Comparison of ENCODE assay signal across 8 mouse cellular contexts in the genomic region with DNA sequence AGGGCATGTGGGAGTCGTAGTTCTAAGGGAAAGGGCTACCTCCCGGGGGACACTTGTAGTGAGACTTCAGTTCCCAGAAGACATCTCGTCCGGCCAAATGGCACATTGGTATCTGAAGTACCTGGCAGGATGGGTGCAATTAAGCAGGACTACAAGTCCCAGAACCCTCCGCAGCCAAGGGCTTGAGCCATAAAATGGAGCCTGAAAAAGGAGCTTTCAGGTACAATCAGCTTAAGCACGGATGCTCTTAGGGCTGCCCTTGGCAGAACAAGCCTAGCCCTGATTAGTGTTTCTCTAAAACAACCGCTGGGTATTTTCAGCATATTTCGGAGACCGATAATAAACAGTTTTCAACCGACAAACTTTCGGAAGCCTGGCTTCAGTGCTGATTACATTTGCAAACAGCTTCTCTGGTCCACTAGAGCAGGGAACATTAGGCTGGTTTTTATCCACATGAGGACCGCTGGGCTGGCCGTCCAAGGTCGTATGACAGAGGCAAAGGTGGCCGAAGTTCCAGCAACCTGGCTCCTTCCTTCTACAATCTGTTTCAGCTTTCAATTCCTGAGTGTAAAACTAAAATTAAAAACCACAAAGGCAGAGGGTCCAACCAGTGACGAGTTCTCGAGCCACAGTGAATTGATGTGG. TPM values are rescaled to one million over a fixed set of nuclear protein-coding genes. Genes with fewer than 3 reads are reported as not detected.
A peak's percentile ranks its signal among the peaks of the same experiment; 100 is the strongest.
DNase-seq lines count a peak whose midpoint lies in the region; ATAC-seq lines count a peak whose summit lies in the region.

No protein-coding gene starts in this region.

- peaks cover 7% of the 10 kb centered on the region; the same call in 1 of the 2 replicates for H3K4me1 ChIP-seq in forebrain, embryonic 12.5 days
- peaks cover 5% of the 10 kb centered on the region; the same call in 1 of the 2 replicates for H3K4me1 ChIP-seq in heart, embryonic 16.5 days (ENCODE audit: control insufficient read depth, insufficient read depth, low read length)
- H3K4me1 ChIP-seq in liver, embryonic 11.5 days (replicated peaks; ENCODE audit: control insufficient read depth, insufficient read depth, low read length), result no peaks in the 10 kb centered on the region
- no peaks in the 10 kb centered on the region for H3K4me1 ChIP-seq in stomach, embryonic 15.5 days

- H3K9ac ChIP-seq in forebrain, embryonic 12.5 days, result peak overlapping the region; percentile 70
- peak overlapping the region; percentile 78 for H3K9ac ChIP-seq in heart, embryonic 16.5 days (ENCODE audit: low read length)
- peak overlapping the region; percentile 38; the same call in 1 of the 2 replicates for H3K9ac ChIP-seq in liver, embryonic 11.5 days (ENCODE audit: low read depth, low read length)
- H3K9ac ChIP-seq in stomach, embryonic 15.5 days, result no peak overlapping the region; the same call in 1 of the 2 replicates

- ATAC-seq in forebrain, embryonic 12.5 days (ENCODE audit: low FRiP score), result peak; percentile 88
- ATAC-seq in heart, embryonic 16.5 days (replicated peaks; ENCODE audit: extremely low read depth, insufficient read depth, low FRiP score), result peak; percentile 87
- peak; percentile 70 for ATAC-seq in liver, embryonic 11.5 days (replicated peaks; ENCODE audit: low FRiP score)
- peak; percentile 87 for ATAC-seq in stomach, embryonic 15.5 days (ENCODE audit: insufficient read depth, low FRiP score, low read depth)

- peak overlapping the region; percentile 53; the same call in 1 of the 2 replicates for H3K27ac ChIP-seq in forebrain, embryonic 12.5 days
- peak overlapping the region; percentile 67 for H3K27ac ChIP-seq in heart, embryonic 16.5 days (ENCODE audit: low read length)
- no peak overlapping the region for H3K27ac ChIP-seq in liver, embryonic 11.5 days (ENCODE audit: low read depth, low read length)
- peak overlapping the region; percentile 62; the same call in 1 of the 2 replicates for H3K27ac ChIP-seq in stomach, embryonic 15.5 days

- peak; percentile 66 for DNase-seq in CD4-positive helper T cell, adult 2 months (ENCODE audit: low read depth, low spot score)
- peak; percentile 23 for DNase-seq in c-Kit-positive CD71-negative TER-119-negative erythroid progenitor cells, embryonic 14.5 days (ENCODE audit: low read depth)
- DNase-seq in kidney, postnatal 14 days, result peak; percentile 91
- DNase-seq in liver, embryonic 11.5 days (ENCODE audit: low spot score), result peak; percentile 46
- DNase-seq in neural tube, embryonic 10.5 days (ENCODE audit: extremely low spot score, low spot score), result peak; percentile 65

- H3K36me3 ChIP-seq in forebrain, embryonic 12.5 days (replicated peaks), result no peaks in the 10 kb centered on the region
- H3K36me3 ChIP-seq in heart, embryonic 16.5 days (ENCODE audit: control insufficient read depth, insufficient read depth), result no peaks in the 10 kb centered on the region
- no peaks in the 10 kb centered on the region for H3K36me3 ChIP-seq in liver, embryonic 11.5 days (ENCODE audit: control insufficient read depth, insufficient read depth, low read length)
- no peaks in the 10 kb centered on the region for H3K36me3 ChIP-seq in stomach, embryonic 15.5 days

- 9% methylated on average over 17 of the region's 17 CpGs for WGBS in forebrain, embryonic 12.5 days
- WGBS in heart, embryonic 16.5 days, result 6% methylated on average over 17 of the region's 17 CpGs
- 11% methylated on average over 17 of the region's 17 CpGs for WGBS in liver, embryonic 11.5 days
- 6% methylated on average over 17 of the region's 17 CpGs for WGBS in stomach, embryonic 15.5 days

- H3K27me3 ChIP-seq in forebrain, embryonic 12.5 days, result no peaks in the 10 kb centered on the region
- no peaks in the 10 kb centered on the region for H3K27me3 ChIP-seq in heart, embryonic 16.5 days (ENCODE audit: control insufficient read depth, insufficient read depth, low read length)
- no peaks in the 10 kb centered on the region for H3K27me3 ChIP-seq in liver, embryonic 11.5 days (replicated peaks; ENCODE audit: control insufficient read depth, insufficient read depth, low read length)
- no peaks in the 10 kb centered on the region for H3K27me3 ChIP-seq in stomach, embryonic 15.5 days (replicated peaks)

- H3K9me3 ChIP-seq in forebrain, embryonic 12.5 days, result no peaks in the 10 kb centered on the region
- no peaks in the 10 kb centered on the region for H3K9me3 ChIP-seq in heart, embryonic 16.5 days (replicated peaks; ENCODE audit: control insufficient read depth, low read length)
- H3K9me3 ChIP-seq in liver, embryonic 11.5 days (ENCODE audit: control insufficient read depth, low read length), result no peaks in the 10 kb centered on the region
- no peaks in the 10 kb centered on the region for H3K9me3 ChIP-seq in stomach, embryonic 15.5 days

- H3K4me2 ChIP-seq in forebrain, embryonic 12.5 days, result peak overlapping the region; percentile 83
- H3K4me2 ChIP-seq in heart, embryonic 16.5 days (ENCODE audit: low read depth, low read length), result peak overlapping the region; percentile 88
- H3K4me2 ChIP-seq in liver, embryonic 11.5 days, result peak overlapping the region; percentile 78
- H3K4me2 ChIP-seq in stomach, embryonic 15.5 days, result peak overlapping the region; percentile 79

- peak overlapping the region; percentile 65 for H3K4me3 ChIP-seq in forebrain, embryonic 12.5 days (replicated peaks)
- peak overlapping the region; percentile 82 for H3K4me3 ChIP-seq in heart, embryonic 16.5 days (ENCODE audit: low read length)
- H3K4me3 ChIP-seq in liver, embryonic 11.5 days (ENCODE audit: low read depth, low read length), result peak overlapping the region; percentile 65
- peak overlapping the region; percentile 67 for H3K4me3 ChIP-seq in stomach, embryonic 15.5 days (replicated peaks)

RNA-seq across cellular contexts. Expression of a gene that starts 0.9 kb away (rescaled TPM):
- polyA plus RNA-seq in forebrain, embryonic 12.5 days (2016; fragmentation: Nextera tagmentation; extraction: Ambion mirVana), result 3.3 and 3.4 TPM in 2 replicates
- polyA plus RNA-seq in heart, embryonic 16.5 days (2015; fragmentation: Nextera tagmentation; extraction: Ambion mirVana), result 3.6 and 4.7 TPM in 2 replicates
- polyA plus RNA-seq in liver, embryonic 11.5 days (2014; fragmentation: Nextera tagmentation; extraction: Ambion mirVana), result 3.1 and 3.5 TPM in 2 replicates
- 7.3 and 8.6 TPM in 2 replicates for polyA plus RNA-seq in stomach, embryonic 15.5 days (2015; fragmentation: Nextera tagmentation; extraction: Ambion mirVana)

Comparison
In these comparisons a context has a peak if more than half of its experiments do, and no peak if none do; other contexts are left out.
1. DNase-seq: peak in every context shown above with its lines; median percentile 91 in kidney, postnatal 14 days; 66 in CD4-positive helper T cell, adult 2 months; 65 in neural tube, embryonic 10.5 days; 46 in liver, embryonic 11.5 days; 23 in c-Kit-positive CD71-negative TER-119-negative erythroid progenitor cells, embryonic 14.5 days.